Mouse (Mus musculus) gastrocnemius, postnatal 10 days (tissue): Measurements from ENCODE around the gene Them4. TPM values are rescaled to one million over a fixed set of nuclear protein-coding genes. Genes with fewer than 3 reads are reported as not detected.
A peak's percentile ranks its signal among the peaks of the same experiment; 100 is the strongest.
"Not testable (repeated sequence)": the region's sequence is repeated elsewhere in the genome, so short reads cannot be mapped to it uniquely, and the experiment has no call there.

Source experiments
- DNase-seq: peaks from one replicate; pipeline ENCODE4 v3.0.0; 2021; ENCODE audit warnings: mixed read lengths
- long read RNA-seq, 2 experiments: library from polyadenylated mRNA; stranded (forward); transcript quantifications; one replicate each; pipeline ENCODE4 v2.0.0; 2021
- total RNA-seq, 2 experiments: library from RNA; stranded (reverse); gene quantifications; 2 replicates each; pipeline ENCODE4 v1.2.3; 2021

Them4 gene
- 1 to 10 TPM; 7.7 to 7.8 TPM for total RNA-seq
- long read RNA-seq, experiment 1, transcript Them4-201 (6 exons, 1,781 nt) = major isoform, 11 of 14 reads
- long read RNA-seq, experiment 1, partial matches to known transcripts = 1 of 14 reads
- long read RNA-seq, experiment 1, other reads (novel, unspliced or antisense) = 1 of 14 reads
- long read RNA-seq, experiment 2, transcript Them4-201 (6 exons, 1,781 nt) = major isoform, 10 of 12 reads
- long read RNA-seq, experiment 2, partial matches to known transcripts = 0 of 12 reads
- long read RNA-seq, experiment 2, other reads (novel, unspliced or antisense) = 1 of 12 reads

GRCm38 (mm10) chr3:94309633-94310363, at the start of gene Them4:
TSS of gene Them4 (plus strand) at chr3:94310089.
- peak; percentile 94 for DNase-seq

DNA sequence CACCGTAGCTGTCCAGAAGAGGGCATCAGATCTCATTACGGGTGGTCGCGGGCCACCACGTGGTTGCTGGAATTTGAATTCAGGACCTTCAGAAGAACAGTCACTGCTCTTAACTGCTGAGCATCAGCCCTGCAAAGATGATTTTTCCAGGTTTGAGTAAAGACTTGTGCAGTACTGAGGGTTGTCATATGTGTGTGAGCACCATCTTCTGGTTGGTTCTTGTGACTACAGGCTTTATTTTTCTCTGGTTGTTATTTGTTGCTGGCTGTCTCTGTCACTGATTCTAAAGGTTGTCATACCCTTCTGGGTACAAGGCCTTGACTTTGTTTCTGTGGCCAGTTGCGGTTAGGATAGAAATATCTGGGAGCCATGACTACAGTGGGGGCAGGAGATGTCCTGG, 49.3 kb upstream of the Them4 start:
- DNase-seq = no peak

DNA sequence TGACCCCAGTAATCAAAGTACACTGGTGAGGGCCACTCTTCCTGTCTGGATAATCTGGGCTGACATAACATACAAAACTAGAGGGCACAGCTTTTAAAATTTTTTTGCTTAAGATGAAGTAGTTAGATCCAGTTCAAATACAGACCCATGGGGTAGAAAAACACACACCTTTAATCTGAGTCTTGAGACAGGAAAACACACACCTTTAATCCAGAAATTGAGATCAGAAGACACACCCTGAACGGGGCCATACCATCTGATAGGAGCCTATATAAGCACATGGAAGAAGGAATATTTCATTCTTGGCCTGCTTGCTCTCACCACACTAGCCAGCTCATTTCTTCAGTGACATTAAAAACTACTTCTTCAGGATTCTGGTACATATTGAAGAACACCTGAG, 46.2 kb upstream of the Them4 start, which contains the start of gene Gm4778:
Gene Gm4778, plus strand, starts transcription at position 301 of the 400 bp plus-strand sequence.
- DNase-seq = not testable (repeated sequence)

DNA sequence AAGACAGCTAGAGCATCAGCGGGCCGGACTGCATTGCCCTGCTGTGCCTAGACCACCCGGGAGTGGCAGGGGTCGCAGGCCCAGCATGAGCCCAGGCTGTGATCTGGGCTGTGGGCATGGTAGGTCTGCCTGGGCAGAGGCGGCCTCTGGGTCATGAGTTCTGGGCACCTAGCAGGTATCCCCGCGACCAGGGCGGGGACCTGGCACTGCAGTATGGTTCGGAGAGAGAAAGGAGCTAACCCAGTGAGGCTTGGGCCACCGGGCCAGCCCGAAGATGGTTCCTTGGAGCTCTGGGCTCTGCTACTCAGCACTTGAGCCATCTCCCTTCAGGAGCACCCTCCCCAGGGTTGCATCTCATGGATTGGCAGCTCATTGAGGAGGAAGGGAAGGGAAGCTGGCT, 33.9 kb upstream of the Them4 start:
- DNase-seq = no peak

DNA sequence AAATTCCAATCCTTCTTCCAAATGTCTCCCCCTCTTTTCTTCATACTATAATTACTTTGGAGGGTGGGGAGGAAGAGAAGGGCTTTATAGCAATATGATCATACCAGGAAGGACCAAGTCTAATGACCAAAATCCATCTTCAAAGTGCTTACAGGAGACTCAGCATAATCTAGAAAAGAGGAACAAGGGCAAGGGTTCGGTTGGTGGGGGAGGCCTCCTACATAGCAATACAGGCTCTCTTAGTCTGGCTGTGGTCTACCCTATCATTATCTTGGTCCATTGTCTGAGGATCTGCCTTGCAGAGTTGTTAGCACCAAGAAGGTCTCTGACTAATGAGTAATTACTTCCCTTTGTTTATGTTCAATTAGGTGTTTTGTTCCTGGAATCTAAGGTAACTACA, 4.4 kb upstream of the Them4 start:
- no peak for DNase-seq

DNA sequence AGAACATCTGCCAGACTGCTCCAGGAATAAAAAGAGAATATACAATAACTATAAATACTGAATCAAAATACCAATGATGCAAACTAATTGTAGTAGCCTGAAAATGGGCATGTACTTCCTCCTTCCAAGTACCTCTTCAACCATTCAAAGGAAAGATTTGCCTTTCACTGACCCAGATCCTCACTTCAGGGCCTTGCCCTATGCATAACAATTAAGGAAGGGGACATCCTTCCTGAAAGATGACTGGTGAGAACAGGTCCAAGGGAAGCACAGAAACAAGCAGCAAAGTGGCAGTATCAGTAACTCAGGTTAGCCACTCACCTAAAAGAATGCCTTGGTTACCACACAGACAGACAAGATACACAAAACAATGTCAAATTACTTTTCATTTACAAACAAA, 2.9 kb upstream of the Them4 start:
- DNase-seq = no peak

DNA sequence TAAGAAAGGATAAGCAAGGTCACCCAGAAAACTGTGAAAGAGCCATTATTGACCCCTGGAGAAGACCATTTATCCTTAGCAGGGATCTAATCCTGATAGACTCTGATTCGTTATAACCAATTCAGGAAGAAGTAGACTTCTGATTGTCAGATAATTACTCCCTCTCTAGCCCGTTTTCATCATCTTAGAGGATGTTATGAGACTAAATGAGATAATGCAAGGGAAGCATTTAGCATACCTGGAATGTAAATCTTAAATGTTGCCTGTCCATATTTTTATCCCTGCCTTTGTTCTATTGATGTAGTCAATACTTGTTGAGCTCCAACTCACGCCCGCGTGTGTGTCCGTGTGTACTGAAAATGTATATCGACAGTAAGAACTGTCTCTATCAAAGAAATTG, 602 bp downstream of the Them4 start:
- no peak for DNase-seq

- DNase-seq = no peak
These were observed 1.0 kb downstream of the Them4 start for GRCm38 (mm10) chr3:94310911-94311310.

DNA sequence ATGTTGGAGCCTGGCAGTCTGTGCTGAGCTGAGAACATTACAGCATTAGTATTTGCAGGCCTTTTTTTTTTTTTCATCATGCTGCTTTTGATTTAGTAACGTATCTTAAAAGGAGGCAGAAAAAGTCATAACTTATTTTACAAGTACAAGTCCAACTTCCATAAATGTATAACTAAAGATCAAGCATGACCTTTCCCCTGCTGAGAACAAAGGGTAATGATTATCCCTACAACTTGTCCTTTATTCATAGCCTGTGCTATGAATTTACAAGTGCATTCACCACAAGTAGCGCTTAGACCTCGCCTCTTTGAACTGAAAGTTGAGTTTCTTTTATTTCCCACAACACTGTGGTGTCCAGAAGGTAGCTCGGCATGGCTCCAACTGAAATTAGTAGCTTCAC, 1.5 kb downstream of the Them4 start:
- DNase-seq = no peak

GRCm38 (mm10) chr3:94328681-94329080, 18.8 kb downstream of the Them4 start:
- DNase-seq = no peak

- no peak for DNase-seq
These were observed 24.6 kb downstream of the Them4 start for GRCm38 (mm10) chr3:94334442-94334841.

DNA sequence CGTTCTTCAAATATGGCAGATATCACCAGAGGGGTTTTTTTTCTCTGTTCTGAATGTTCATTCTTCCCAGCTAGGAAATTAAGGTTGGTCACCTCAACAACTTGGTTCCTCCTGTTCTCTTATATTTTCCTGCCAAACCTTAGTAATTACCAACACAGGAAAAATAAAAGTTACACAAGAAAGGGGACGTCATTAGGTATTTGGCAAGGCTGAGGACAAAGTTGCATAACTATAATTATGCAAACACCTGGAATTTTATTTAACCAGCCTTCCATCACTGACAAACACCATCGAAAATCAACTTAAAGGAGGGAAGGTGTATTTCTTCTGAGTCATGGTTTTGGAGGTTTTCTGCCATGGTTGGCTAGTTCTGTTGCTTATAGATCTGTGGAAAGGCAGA, 28.6 kb downstream of the Them4 start:
- DNase-seq = no peak

- DNase-seq = no peak
These were observed 32.1 kb downstream of the Them4 start, which contains the start of gene Them5 for GRCm38 (mm10) chr3:94341959-94342422. TSS of gene Them5 (plus strand) at chr3:94342099.

DNA sequence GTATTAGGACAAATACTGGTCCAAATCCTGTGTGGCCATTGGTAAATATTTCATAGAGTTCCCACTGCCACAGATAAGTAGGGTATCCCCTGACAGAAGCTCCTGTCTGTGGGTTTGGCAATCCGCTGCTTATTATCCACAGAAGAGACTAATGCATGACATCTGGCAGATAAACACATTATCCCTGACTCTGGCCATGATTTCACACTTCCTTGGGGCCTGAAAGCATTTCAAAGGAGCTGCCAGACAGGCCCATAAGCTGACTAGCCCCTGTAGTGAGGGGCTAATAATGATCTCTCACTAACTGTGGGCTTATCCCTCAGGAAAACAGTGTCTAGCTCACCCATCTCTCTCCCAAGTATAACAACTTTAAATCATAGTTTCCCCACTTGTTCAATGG, 32.7 kb downstream of the Them4 start:
- no peak for DNase-seq

DNA sequence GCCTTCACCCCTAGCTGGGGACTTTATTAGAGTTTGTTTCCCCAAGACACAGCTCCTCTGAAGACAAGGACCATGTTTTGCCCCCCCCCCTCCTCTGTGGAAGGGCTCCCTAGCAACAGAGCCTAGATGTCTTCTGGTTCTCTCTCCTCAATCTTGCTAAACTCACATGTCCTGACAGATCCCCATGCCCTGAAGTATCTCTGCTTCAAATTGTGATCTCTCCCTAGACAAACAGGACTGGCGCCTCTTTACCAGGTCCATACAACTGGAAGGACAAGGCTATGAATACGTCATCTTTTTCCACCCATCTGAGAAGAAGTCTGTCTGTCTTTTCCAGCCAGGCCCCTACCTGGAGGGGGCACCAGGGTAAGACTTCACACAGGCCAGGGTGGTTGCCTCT, 34.3 kb downstream of the Them4 start:
- no peak for DNase-seq

DNA sequence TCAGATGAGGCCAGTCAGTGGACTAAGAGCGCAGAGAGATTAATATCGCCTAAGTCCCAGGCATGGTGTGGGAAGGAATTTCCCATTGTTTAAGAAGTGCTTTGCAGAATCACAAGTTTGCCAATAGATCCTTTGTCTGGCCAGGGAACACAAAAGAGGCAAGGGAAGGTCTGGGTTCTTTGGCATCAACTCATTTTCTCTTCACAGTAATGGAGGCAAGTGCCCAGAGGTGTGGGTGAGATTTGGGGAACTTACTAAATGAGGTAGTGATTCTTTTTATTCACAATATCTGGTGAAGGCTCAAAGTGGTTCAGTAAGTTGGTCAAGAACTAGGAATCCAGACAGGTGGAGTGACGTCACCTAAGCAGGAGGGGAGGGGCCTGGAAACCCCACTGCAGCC, 35.0 kb downstream of the Them4 start:
- no peak for DNase-seq

GRCm38 (mm10) chr3:94348146-94348545, 38.3 kb downstream of the Them4 start:
- DNase-seq = no peak

DNA sequence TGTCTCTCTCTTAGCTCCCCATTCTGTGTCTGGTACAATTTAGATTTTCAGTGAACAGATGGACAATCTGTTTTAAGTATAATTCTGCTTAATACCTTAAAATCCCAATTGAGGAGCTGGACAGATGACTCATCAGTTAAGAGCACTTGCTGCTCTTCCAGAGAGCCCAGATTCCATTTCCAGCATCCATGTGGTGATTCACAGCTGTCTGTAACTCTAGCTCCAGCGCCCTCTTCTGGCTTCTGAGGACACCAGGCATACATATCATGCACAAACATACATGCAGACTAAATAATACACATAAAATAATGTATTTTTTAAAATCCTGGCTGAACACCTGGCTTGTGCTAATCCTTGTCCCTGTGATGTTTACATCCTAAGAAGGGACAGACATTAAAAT, 50.9 kb downstream of the Them4 start:
- no peak for DNase-seq

GRCm38 (mm10) chr3:94362138-94362537, 52.2 kb downstream of the Them4 start, which contains the start of gene C2cd4d:
TSS of gene C2cd4d (plus strand) at chr3:94362438.
- no peak for DNase-seq

DNA sequence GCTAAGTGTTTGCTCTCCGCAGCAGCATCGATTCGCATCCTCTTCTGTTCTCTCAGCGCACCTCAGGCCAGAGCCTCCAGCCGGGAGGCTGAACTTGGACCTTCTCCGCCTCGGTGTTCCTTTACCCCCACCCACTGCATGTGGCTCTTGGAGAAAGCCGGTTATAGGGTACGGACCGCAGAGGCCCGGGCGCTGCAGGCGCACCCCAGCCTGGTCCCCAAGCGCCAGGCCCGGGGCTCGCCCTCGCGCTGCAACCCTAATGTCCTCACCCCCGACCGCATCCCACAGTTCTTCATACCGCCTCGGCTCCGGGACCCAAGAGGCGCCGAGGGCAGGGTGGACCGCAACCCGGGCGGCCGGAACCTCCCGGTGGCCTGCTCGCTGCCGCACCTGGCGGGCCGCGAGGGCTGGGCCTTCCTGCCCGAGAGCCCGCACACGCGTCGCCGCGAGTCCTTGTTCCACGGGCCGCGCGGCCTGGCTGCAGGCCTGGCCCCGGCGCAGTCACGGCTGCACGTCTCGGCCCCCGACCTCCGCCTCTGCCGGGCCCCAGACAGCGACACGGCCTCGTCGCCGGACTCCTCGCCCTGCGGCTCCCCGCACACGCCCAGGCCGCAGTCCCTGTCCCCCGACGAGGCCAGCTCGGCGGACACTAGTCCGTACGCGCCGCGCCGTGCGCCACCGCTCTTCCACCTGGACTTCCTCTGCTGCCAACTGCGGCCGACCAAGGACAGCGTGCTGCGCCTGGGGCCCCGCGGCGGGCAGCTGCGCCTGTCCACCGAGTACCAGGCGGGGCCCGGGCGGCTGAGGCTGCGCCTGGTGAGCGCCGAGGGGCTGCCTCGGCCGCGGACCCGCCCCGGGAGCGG, 53.6 kb downstream of the Them4 start:
- DNase-seq = peak; percentile 59

DNA sequence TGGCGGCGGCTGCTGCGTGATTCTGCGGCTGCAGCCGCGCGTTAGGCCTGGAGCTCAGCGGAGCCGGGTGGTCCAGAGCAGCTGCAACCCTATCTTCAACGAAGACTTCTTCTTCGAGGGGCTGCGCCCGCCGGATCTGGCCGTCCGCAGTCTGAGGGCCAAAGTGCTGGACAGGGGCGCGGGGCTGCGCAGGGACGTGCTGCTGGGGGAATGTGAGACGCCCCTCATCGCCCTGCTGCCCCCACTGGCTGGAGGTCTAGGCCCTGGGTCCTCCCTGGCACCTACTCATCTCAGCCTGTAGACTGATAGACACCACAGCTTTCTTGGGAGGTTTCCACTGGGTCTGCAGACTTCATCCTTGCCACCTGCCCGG, 54.3 kb downstream of the Them4 start:
- DNase-seq = no peak

GRCm38 (mm10) chr3:94366761-94367160, 56.9 kb downstream of the Them4 start:
- peak; percentile 65 for DNase-seq

DNA sequence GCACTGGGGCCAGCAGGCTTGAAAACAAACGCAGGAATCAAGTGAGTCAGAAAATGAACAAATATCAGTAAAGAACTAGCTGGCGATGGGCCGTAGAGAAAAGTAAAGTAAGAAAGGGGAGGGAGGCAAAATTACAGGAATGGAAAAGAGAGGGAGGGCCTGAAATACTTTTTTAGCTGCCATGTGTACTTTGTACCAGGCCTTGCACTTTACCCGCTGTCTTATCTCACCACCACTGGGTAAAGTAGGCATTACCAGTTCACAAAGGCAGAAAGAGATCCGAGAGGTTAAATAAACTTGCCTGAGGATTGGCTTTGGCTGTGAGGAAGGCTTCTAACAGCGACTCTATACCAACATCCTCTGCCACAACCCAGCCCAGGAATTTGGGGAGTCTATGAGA, 57.6 kb downstream of the Them4 start:
- no peak for DNase-seq
